ENCODE assay signal across 7 mouse cellular contexts in the genomic region with DNA sequence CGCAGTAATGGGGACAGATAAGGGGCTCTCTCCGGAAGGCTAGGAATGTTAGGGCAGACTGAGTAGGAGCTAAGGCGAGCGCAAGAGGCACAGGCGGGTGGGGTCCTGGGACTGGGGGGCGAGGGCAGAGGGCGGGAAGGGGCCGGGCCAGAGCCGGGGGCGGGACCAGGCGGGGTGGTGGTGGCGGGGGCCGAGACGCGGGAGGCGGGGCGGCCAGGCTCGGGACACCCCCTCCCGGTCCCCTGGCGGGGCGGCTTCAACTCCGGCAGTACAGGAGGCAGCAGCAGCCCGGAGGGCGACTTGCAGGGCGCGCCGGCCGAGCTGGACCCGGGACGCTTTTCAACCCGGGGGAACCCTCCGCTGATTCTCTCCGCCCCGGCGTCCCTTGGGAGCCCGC. TPM values are rescaled to one million over a fixed set of nuclear protein-coding genes. Genes with fewer than 3 reads are reported as not detected.
DNase-seq lines count a peak whose midpoint lies in the region; ATAC-seq and TF ChIP-seq lines count a peak whose summit lies in the region.

Gene Lrp4, plus strand, starts transcription at position 253 of the 397 bp plus-strand sequence.

- no peaks in the 10 kb centered on the region for H3K36me3 ChIP-seq in ES-E14 (ENCODE audit: control insufficient read depth, insufficient read depth, low read length, poor library complexity, severe bottlenecking)
- no peaks in the 10 kb centered on the region for H3K36me3 ChIP-seq in hindbrain, embryonic 15.5 days
- H3K36me3 ChIP-seq in macrophage (ENCODE audit: inconsistent target) = no peaks in the 10 kb centered on the region

- H3K9ac ChIP-seq in ES-E14 (ENCODE audit: insufficient read depth, low read depth, low read length, poor library complexity, severe bottlenecking) = peak within 1 kb of the TSS; percentile 70
- peak within 1 kb of the TSS; percentile 60 for H3K9ac ChIP-seq in hindbrain, embryonic 15.5 days

- ATAC-seq in hindbrain, embryonic 15.5 days (ENCODE audit: low FRiP score, low read depth) = peak; percentile 55; the same call in 1 of the 2 replicates

- H3K79me2 ChIP-seq in macrophage (ENCODE audit: inconsistent target) = no peaks in the 10 kb centered on the region

- H3K9me3 ChIP-seq in ES-E14 (ENCODE audit: control insufficient read depth, insufficient read depth, low read depth, low read length) = no peaks in the 10 kb centered on the region
- H3K9me3 ChIP-seq in hindbrain, embryonic 15.5 days = no peaks in the 10 kb centered on the region

- H3K4me2 ChIP-seq in hindbrain, embryonic 15.5 days = peak within 1 kb of the TSS; percentile 99

- 0 out of 2 replicates have a peak, but pooled peaks cover 4% of the 10 kb centered on the region for H3K27me3 ChIP-seq in hindbrain, embryonic 15.5 days

- WGBS in hindbrain, embryonic 15.5 days = under 1% methylated on average over 27 of the region's 36 CpGs
- under 1% methylated on average over 26 of the region's 36 CpGs for WGBS in macrophage (ENCODE audit: missing documents)

- H3K27ac ChIP-seq in ES-E14 (ENCODE audit: insufficient read depth, low read depth, low read length, poor library complexity, severe bottlenecking) (no peak within 1 kb of the TSS), macrophage (no peak within 1 kb of the TSS)
- H3K27ac ChIP-seq in hindbrain, embryonic 15.5 days (replicated peaks) = peak within 1 kb of the TSS; percentile 77

- in situ Hi-C loops in ES-E14 (cut with MboI; ENCODE audit: low sequenced_read_pairs in 2 of 2, unreplicated experiment in 2 of 2) = no loop called here

- DNase-seq in ES-E14 (ENCODE audit: low read depth, low spot score) = no peak
- DNase-seq in adrenal gland, postnatal 10 days = peak; percentile 79
- DNase-seq in gastrocnemius, postnatal 10 days = peak; percentile 78
- peak in 1 of 2 experiments; percentile 21 for DNase-seq in left cerebral cortex, postnatal 14 days (ENCODE audit: low spot score in 2 of 2)
- DNase-seq in cerebellum, adult 9-11 months = no peak

- H3K4me3 ChIP-seq in ES-E14 (ENCODE audit: insufficient read depth in 1 of 2, low read depth in 1 of 2, low read length in 2 of 2, poor library complexity in 1 of 2, severe bottlenecking in 1 of 2) = peak within 1 kb of the TSS; percentile 84 to 91
- peak within 1 kb of the TSS; percentile 63 for H3K4me3 ChIP-seq in hindbrain, embryonic 15.5 days
- H3K4me3 ChIP-seq in macrophage (ENCODE audit: inconsistent target) = peak within 1 kb of the TSS; percentile 12; the same call in 1 of the 2 replicates

- peaks cover 2 to 6% of the 10 kb centered on the region in 2 experiments; a peak in 2 of 4 replicates for H3K4me1 ChIP-seq in ES-E14 (ENCODE audit: control insufficient read depth in 2 of 2, insufficient read depth in 2 of 2, low read length in 2 of 2, poor library complexity in 1 of 2)
- H3K4me1 ChIP-seq in hindbrain, embryonic 15.5 days (replicated peaks) = peaks cover 41% of the 10 kb centered on the region

- intact Hi-C loops in left cerebral cortex, postnatal 14 days (cut with DNase I) = loop anchor here (5.0 kb wide), 1 partner anchor 170 kb away; no protein-coding TSS in a partner anchor

TF ChIP-seq in ES-E14, 5 proteins besides CTCF, POLR2A, EP300 and RAD21:
- TF ChIP-seq MAFK (IDR thresholded peaks at IDR 0.05; ENCODE audit: insufficient read depth, low read depth, low read length) = no peak
- no peak for TF ChIP-seq HCFC1 (IDR thresholded peaks at IDR 0.05; ENCODE audit: borderline replicate concordance, insufficient read depth, low read length)
- TF ChIP-seq ZNF384 (IDR thresholded peaks at IDR 0.05; ENCODE audit: low read depth, low read length) = no peak
TF ChIP-seq in ES-E14: peak in this region for 0.

RNA-seq across cellular contexts. Expression of gene Lrp4, which starts in this region (rescaled TPM):
- total RNA-seq in ES-E14 (2012; rRNA removed) = 14.2 and 23.4 TPM in 2 replicates
- total RNA-seq in adrenal gland, postnatal 10 days (2021) = 1 to 10 TPM; 7.0 to 8.3 TPM
- 10 to 100 TPM; 20.9 to 25.7 TPM for total RNA-seq in gastrocnemius, postnatal 10 days (2021)
- polyA plus RNA-seq in hindbrain, embryonic 15.5 days (2015; fragmentation: Nextera tagmentation; extraction: Ambion mirVana) = 5.2 and 5.4 TPM in 2 replicates
- total RNA-seq in left cerebral cortex, postnatal 14 days (2021) = 10 to 100 TPM; 27.2 to 28.2 TPM
- 10 to 100 TPM in 17 of 26 experiments, 1 to 10 TPM in 9; 2.2 to 25.6 (median 10.5) TPM for total RNA-seq in macrophage (2018; cell fraction: chromatin; rRNA removed)
- 10 to 100 TPM in 1 of 26 experiments, 1 to 10 TPM in 25; 4.6 to 10.7 (median 5.8) TPM for total RNA-seq in macrophage (2018; cell fraction: cytosol; rRNA removed)
- 10 to 100 TPM in 19 of 26 experiments, 1 to 10 TPM in 7; 7.5 to 17.2 (median 11.2) TPM for total RNA-seq in macrophage (2018; cell fraction: nucleus; rRNA removed)
- 2.8 to 4.7 TPM (median 3.9 TPM) in 3 replicates for polyA plus RNA-seq in macrophage (2018)

Comparison
In these comparisons a context has a peak if more than half of its experiments do, and no peak if none do; other contexts are left out.
1. DNase-seq: peak in adrenal gland, postnatal 10 days (single experiment) and gastrocnemius, postnatal 10 days (single experiment); none in ES-E14 (single experiment) and cerebellum, adult 9-11 months (single experiment).
2. H3K4me3 ChIP-seq: peak in every context shown above with its lines; median percentile 88 in ES-E14; 63 in hindbrain, embryonic 15.5 days; 12 in macrophage.